Mouse (Mus musculus) brain, embryonic 18.5 days (tissue): Measurements from ENCODE around the gene Gm39653.
"Not testable (repeated sequence)": the region's sequence is repeated elsewhere in the genome, so short reads cannot be mapped to it uniquely, and the experiment has no call there.

Experiments
- DNase-seq: peaks from one replicate; pipeline ENCODE4 v3.0.0-alpha.2; 2012; ENCODE audit warnings: low read depth, low spot score

Gm39653 gene

DNA sequence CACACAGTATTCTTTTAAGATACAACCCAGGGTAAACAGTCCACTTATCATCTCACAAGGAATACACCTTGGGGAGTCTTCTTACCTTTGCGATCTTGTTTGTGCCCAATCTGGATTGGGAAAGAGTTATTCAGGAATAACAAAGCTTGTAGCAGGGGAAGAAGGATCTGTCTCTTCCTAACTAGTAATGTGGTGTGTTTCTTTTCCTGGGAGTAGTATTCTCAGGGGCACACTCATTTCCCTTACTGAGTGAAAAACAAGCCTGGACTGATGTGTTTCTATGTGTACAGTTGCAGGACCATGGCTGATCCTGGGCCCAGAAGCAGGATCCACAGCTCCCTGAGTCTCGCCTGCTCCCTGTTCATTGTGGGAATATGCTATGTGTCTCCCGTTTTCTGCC is at the start of gene Gm39653:
TSS of gene Gm39653 (plus strand) at position 301 of the 400 bp plus-strand sequence.
- no peak for DNase-seq

DNA sequence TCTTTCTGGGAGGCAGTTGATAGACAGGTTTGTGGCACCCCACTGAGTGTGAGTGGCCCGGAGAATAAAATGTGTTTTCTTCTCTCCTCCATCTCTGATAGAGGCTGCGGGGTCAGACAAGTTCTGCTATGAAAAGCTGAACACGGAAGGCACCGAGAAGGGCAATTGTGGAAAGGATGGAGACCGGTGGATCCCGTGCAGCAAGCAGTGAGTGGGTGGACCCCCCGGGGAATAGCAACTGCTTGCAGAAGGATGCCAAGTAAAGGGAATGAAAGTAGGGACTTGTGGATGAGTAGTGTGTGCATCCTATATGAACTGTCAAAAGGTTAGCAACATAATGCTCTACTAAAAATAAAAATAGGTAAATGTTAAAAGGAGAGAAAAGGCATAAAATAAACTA is 49.3 kb upstream of the Gm39653 start:
- DNase-seq: no peak

DNA sequence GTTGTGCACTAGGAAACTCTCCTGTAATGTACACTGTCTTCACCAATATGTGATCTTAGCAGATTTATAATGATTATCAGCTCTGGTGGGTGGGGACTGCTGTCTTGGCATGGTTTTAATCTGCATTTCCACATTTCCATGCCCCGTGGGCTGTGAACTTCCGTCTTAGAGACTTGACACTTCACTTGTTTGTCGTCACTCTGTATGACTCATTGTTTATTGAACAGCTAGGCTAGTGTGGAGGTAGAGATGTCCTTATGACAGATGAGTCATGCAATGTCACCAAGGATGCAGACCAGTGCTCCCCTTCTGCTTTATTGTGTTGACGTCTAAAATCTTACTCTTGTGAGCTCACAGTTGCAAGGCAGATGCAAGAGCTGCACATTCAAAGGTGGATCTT is 48.7 kb upstream of the Gm39653 start:
- DNase-seq: no peak

DNA sequence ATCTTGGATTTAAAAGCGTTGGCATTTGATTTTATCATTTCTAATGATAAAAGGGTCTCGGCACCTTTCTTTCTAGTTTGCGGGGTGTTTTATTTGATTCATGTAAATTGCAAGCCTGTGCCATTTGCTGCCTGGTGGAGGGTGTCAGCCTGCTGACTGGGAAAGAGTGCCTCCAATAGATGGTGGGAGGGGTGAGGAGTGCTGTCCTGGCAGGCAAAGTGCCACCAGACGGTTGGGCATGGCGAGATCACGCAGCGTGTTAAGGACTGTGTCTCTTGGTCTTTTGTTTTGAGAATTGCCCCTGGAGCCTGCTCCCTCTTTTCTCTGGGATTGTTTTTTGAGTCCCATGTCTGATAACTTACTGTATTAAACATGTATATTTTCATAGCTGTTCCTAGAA is 43.5 kb upstream of the Gm39653 start:
- no peak for DNase-seq

- DNase-seq: no peak
These were observed 42.3 kb upstream of the Gm39653 start for GRCm38 (mm10) chr1:63573432-63573831.

DNA sequence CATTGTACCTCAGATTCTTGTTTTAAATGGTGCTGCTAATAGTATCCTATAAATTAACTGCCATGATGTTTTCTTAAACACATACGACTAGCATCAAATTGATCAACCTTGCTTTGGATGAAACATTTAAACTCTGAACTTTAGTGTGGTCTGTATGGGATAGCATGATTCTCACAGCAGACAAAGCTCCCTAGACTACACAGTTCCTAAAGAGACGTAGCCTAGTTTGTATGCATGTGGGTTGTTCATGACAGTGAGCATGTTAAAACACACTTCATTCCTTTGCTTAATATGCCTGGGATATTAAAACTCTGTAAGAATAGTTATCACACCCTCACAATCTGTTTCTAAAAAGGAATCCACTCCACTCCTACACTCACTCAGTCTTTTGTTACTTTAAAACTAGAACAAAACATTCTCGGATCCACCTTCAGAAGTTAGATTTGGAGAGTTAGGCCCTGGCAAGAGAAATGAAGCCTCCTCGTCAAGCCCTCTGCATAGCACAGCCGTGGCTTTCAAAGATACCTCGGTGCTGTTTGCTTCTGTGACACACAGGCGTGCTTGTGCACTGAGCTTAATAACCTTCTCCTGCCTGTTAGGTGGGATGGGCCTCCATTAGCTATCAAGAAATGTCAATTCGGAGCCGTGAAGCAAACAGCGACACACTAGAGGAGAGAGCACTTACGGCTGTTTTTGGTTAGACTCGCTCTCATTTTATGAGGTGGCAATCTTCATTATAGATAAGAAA is 41.7 kb upstream of the Gm39653 start:
- DNase-seq: no peak

DNA sequence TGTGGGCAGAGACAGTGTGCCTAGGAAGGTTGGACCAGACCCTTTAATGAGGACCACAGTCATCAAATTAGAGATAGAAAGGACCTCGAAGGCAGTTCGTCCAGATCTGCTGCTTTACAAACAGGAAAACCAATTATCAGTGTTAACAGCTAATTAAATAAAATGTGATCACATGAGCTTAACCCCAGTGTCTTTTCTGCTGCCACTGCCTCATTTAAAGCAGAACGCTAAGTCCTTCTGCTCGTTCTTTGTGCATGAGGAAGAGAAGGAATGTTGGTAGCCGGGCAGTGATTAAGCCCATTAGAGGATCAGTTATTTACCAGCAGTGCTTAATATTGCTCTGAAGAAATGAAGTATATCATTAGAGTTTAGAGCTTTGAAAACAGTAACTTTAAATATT is 39.0 kb upstream of the Gm39653 start:
- DNase-seq: no peak

DNA sequence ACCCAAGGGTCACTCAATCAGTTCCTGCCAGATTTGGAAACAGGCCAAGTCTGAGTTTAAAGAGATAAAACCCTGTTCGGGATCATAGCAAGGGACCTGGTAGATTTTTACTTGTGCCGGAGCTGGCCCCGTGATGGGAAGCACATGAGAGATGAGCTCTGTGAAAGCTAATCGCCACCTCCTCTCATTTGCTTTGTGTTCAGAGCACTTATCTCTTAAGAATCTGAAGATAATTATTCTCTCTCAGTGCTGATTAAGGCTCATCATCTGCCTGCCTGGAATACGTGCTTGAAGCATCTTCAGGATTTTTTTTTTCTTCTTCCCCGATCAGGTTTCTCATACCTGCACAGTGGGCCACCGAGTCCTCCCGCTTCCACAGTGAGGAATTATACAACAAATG is 36.6 kb upstream of the Gm39653 start:
- DNase-seq: no peak

GRCm38 (mm10) chr1:63586869-63587268 is 28.9 kb upstream of the Gm39653 start:
- no peak for DNase-seq

DNA sequence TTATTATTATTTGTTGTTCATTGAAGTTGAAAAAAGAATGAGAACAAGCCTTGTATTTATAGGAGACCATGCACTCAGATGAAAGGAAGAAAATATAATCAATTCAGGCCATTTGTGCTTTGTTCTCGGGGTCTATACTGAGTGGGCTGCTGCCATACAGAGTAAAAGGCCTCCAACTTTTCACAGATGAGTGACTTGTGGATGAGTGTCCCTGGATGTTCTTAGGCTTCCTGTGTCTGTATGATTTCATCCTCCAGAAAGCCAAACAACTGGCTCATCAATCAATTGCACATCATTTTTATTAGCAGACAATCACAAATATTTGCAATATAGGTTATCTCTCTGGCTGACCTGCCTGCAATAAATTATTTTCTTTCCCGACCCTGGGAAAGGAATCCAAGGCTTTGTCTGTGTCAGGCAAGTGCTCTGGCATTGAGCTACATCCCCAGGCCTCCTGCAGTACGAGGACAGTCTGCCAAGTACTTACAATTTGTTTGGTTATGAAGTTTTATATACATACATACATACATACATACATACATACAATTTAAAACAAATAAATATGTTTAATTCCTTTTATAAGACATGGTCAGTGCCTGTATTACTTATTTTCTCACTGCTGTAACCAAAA is 11.8 kb upstream of the Gm39653 start:
- no peak for DNase-seq

GRCm38 (mm10) chr1:63609613-63610012 is 6.2 kb upstream of the Gm39653 start:
- DNase-seq: no peak

DNA sequence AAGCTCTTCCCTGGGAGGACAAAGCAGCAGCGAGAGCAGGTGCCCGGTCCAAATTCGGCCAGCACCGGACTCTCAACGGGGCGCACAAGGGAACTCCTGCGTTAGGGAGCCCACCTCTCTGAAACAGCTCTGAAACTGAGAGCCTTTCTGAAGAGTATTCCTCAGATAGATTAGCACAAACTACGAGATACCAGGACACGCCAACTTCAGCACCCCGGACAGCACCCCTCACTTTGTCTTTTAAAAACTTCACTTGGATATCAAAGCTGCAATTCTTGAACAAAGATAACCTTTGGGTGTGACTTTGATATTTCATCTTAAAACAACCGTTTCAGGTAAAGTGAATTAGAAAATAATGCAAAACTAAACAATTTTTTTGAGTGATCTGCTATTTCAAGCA is 1.2 kb upstream of the Gm39653 start:
- no peak for DNase-seq

DNA sequence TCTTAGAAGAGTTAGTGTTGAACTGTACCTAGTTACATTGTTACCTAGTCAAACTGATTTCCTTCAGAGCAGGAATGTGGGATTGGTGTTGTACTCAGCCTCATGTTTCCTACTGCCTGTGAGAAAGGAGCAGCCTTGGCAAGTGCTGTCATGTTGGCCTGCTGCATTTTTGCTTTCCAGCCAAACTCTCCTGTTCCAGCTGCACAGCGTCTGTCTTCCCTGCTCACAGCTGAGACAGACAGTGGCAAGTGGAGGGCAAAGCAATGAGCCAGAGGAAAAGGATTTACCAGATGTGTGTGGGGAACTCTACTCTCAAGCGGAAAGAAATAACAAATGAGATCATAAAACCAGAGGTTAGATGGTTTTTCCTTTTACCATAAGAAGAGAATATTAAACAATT is 12.4 kb downstream of the Gm39653 start:
- DNase-seq: no peak

- DNase-seq: not testable (repeated sequence)
These were observed 14.6 kb downstream of the Gm39653 start for GRCm38 (mm10) chr1:63630390-63630789.

GRCm38 (mm10) chr1:63639921-63640320 is 24.2 kb downstream of the Gm39653 start:
- DNase-seq: no peak

DNA sequence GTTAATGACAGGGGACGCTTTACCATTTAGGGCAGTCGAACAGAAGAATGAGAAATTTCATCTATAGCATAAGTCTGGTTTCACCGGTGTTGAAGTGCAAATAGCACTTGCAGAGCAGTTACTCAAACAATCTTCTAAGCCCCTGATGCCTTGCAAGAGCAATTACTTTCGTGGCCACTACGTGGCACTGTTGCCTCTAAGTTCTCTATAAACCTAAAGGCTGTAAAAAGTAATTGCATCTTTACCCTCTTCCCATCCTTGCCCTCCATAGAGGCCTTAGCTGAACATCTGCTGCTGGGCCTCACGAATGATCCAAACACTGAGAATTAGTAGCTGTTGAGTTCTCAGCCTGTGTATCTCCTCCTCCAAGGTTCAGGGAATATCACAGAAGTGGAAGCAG is 42.2 kb downstream of the Gm39653 start:
- DNase-seq: no peak

DNA sequence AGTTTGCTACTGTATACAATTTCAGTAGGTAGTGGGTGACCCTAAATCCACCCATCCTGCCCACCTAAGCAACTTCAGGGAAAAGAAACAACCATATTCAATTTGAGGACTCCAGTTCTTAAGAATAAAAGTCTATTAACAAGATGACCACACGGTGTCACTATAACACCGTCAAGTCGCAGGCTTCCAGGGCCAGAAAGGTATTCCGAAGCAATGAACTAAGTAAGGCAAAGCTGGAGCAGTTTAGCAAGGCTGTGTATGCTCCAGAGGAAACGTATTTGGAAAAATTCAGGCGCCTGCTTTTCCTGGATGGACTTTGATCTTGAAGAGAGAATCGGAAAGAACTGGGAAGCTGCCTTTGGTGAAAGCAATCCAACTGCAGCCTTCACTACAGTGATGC is 43.8 kb downstream of the Gm39653 start:
- DNase-seq: no peak

GRCm38 (mm10) chr1:63666089-63666488 is 50.3 kb downstream of the Gm39653 start:
- no peak for DNase-seq

DNA sequence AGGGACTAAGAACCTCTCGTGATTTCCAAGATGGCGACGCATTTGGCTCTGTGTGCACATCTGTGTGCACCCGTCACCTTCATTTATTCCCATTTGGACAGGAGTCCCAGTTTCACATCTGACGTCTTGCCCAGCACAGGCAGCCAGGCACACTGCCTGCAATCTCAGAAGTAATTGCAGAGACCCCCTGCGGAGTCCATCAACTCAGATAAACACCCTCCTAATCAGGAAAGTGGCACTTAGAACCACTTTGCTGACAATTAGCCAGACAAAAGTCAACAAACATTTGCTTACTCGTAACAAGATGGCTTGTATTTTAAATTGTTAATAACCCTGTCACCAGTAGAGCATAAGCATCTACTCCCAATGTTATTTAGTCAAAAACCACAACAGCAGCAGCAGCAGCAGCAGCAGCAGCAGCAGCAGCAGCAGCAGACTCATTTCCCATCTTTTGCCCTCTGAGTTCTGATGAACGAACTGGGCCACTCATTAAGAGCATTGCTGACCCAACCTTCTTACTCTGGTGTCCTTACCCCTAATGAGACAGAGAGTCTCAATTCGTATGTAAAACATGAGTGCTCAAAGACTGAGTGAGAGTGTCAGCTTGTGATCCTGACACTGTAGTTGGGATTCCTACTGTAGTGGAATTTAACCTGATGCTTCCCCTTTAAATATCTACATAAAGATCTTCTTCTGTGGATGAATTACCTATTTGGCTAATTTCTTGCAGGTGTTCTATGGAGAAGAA is 51.6 kb downstream of the Gm39653 start:
- no peak for DNase-seq

DNA sequence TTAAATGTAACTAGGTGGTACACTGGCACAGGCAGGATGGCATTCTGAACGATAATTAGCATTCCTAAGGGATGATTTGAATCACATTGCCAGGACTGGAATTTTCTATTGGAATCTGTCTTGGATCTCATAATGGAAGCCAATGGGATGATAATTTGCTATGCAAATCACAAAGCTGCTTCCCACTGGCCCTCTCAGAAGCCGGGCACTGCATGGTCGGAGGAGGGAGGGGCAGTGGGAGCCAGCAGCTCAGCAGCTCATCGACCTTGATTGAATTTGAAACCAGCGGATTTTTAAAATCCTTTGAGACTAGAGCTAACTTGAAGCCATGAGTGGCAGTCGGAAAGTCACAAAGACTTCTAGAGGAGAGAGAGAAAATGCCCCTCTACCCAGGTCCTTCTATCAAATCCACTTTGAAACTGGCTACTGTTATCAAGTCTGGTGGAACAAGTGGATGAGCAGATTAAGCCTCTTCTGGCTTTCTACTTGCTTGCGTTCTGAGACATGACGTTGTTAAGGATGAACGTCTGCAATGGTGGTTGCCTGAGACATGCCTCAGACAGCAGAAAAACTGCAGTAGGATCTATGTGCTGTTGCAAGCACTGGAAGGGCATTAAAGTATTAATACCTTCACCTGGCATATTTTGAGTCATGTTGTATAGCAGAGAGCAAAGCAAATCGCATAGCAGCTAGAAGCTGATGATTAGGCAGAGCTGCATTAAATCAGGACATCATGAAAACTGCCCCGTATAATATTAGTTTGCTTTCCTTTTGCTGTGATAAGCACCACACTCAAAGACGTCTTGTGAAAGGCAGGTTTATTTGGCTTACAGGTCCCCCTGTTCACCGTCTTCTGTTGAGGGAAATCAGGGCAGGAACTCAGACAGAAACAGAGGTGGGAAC is 52.4 kb downstream of the Gm39653 start:
- no peak for DNase-seq

GRCm38 (mm10) chr1:63668852-63669160 is 53.0 kb downstream of the Gm39653 start:
- peak; percentile 78 for DNase-seq
